Mouse (Mus musculus) T-helper 2 cell (primary cell): ENCODE data around the gene Gm12394.
"Not testable (repeated sequence)": the region's sequence is repeated elsewhere in the genome, so short reads cannot be mapped to it uniquely, and the experiment has no call there.

ENCODE experiments used
- in situ Hi-C: fragments of 300-600 bp; cut with MboI, MseI; formaldehyde crosslinking; loops from one replicate; pipeline ENCODE4 v1.15.1; 2025; ENCODE audit warnings: high pct_unique_total_duplicates

The Gm12394 gene

DNA sequence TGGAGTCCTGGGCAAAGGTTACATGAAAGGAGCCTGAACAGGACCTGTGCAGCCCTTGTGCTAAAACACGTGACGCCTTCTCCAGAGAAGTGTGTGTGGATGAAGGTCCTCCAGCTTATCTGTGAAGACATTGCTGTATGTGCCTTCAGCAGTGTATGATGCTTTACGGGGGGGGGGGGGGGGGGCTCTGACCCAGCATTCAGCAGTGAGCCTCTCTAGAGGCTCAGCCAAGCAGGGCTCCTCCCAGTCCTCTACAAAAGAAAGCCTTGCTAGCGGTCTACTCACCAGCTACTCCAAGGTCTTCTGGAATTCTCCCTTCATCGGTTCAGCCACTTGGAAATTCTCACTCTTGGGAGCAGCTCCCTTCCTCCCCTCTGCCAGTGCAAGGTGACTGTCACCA lies 6.9 kb upstream of the Gm12394 start:
- in situ Hi-C loops = loop anchor here (10.0 kb wide), 2 partner anchors 559 to 909 kb away; no protein-coding TSS in a partner anchor

DNA sequence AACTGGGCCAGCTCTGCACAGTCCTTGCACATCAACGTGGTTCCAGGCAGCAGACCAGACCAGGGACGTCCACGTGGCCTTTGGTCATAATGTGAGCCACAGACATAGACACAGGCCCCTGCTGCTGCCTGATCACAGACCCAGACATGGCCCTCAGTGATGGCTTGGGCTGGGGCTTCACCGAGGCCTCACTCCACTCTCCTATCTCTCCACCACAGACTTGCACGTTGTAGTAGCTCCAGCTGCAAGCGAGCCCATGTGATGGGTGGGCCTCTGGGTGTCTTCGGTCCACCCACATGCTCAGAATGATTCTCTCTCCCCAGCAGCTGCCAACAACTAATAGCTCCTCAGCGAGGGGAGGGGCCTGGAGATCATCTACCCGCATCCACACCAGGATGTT lies 3.9 kb upstream of the Gm12394 start:
- in situ Hi-C loops = loop anchor here (10.0 kb wide), 2 partner anchors 556 to 906 kb away; no protein-coding TSS in a partner anchor

DNA sequence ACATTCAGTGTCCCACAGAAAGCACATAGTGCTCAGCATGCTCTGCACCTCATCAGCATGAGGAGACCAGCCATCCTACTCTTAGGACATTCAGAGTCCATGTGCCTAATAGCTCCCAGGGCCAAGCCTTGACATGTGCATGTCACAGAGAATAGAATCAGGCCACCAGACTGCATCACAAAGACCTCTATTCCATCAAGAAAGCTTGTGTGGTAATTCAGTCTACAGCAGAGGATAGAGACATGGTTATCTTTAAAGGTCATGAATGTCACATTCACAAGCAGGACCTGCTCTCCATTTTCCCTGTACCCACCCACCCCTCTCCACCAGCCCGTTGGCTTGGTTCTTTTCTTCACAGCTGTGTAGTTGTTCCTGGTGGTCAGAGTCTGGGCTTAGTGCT lies 2.8 kb downstream of the Gm12394 start, which contains the start of gene Fam205a1:
Gene Fam205a1, minus strand, starts transcription at position 101 of the 400 bp plus-strand sequence.
- in situ Hi-C loops = not testable (repeated sequence)

DNA sequence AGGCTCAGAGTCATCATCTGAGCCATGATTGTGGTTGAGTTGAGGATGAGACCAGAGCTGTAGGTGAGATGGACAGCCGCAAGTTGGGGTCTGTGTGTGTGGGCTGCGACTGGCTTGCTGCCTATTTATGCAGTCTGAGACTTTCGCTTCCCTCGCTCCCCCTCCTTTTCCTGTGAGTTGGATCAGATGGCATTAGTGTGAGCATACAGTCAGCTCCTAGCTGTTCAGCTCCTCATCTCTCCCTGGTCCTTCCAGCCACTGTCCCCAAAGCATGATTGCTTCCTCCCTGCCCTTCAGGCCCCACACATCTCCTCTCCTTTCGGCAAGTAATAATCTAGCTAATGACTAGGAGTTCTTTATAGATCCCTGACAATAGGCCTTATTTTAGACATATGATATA lies 82.7 kb downstream of the Gm12394 start, which contains the start of gene Ccl21a:
Gene Ccl21a, minus strand, starts transcription at position 101 of the 400 bp plus-strand sequence.
- in situ Hi-C loops = not testable (repeated sequence)

DNA sequence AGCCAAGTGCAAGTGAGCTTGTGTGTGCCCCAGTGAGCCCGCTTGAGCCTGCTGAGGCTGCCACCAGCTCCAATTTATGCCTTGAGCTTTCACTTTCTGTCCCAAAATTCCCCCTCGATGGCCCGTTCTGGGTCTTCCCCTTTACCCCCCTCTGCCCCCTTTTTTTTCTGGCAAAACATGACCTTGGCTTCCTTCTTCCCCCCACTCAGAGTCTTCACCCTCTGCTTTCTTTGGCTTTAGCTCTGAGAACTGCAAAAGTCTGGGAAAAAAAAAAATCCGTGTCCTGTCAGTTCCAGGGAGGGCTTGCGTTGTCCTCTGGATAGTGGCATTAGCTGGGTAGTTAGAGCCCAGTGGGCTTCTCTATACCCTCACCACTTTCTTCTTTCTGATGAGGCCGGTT lies 100.1 kb downstream of the Gm12394 start, which contains the start of gene Ccl19:
Gene Ccl19, minus strand, starts transcription at position 101 of the 400 bp plus-strand sequence.
- in situ Hi-C loops = not testable (repeated sequence)

DNA sequence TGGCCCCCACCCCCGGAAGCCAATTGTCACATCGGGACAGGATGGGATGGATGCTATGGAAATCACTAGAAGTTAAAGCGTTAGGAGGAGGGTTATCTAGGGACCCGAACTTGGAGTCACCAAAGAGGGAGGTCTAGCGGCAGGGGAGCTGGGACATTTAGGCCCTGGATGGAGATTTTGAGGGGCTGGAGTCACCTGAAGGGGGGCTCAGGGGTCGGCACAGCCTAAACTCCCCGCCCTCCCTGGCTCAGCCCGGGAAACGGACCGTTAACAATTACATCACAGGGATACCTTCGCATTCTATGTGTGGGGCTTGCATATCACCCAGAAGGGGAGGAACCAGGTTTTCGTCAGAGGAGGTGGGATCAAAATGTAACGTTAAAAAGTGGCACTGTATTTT lies 121.3 kb downstream of the Gm12394 start, which contains the start of gene 4930578G10Rik:
Gene 4930578G10Rik, plus strand, starts transcription at position 301 of the 400 bp plus-strand sequence.
- in situ Hi-C loops = not testable (repeated sequence)
